Mouse (Mus musculus) adrenal gland, postnatal 36 days (tissue): ENCODE data around the gene A730015C16Rik. TPM values are rescaled to one million over a fixed set of nuclear protein-coding genes. Genes with fewer than 3 reads are reported as not detected.
A peak's percentile ranks its signal among the peaks of the same experiment; 100 is the strongest.

Experiments used
- DNase-seq, 2 experiments: peaks; one replicate each; pipeline ENCODE4 v3.0.0; 2021; ENCODE audit warnings: mixed read lengths in 1 of 2
- total RNA-seq, 2 experiments: library from RNA; stranded (reverse); gene quantifications; 2 replicates each; pipeline ENCODE4 v1.2.3; 2021

Gene A730015C16Rik
- total RNA-seq, 2 experiments from 2014 or later = not detected

DNA sequence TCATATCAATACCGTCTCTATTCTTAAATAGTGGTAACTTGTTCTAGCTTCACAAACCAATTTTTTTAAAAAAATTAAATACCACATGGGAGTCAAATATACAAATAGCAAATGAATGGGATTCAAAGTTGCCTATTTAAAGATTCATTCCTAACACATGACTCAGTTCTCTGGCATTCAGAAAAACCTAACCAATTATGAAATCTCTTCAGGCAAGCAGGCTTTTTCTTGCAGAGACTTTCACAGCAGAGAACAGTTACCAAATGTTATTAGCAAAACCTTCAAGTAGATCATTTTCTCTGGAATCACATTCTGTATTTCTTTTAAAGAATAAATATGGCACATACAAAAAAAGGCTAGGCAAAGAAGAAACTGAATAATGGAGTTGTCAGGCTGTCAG lies 17.7 kb downstream of the A730015C16Rik start:
- DNase-seq = no peak

DNA sequence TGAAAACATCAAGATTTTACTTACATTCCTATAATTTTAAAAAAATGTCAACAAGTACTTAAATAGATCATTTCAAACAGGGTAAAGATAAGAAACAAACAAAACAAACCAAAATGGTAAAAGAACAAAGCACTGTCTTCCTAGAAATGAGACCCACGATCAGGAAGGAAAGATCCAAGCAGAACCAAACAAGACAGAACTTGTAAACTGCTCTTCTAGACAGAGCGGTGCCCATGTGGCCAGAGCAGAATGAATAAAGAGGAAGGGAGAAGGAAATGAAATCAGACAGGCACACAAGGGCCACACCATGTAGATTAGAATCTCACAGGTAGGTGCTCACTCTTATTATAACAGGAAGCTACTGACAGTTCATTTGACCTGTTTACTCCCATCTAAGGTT lies 21.8 kb downstream of the A730015C16Rik start:
- DNase-seq = no peak

DNA sequence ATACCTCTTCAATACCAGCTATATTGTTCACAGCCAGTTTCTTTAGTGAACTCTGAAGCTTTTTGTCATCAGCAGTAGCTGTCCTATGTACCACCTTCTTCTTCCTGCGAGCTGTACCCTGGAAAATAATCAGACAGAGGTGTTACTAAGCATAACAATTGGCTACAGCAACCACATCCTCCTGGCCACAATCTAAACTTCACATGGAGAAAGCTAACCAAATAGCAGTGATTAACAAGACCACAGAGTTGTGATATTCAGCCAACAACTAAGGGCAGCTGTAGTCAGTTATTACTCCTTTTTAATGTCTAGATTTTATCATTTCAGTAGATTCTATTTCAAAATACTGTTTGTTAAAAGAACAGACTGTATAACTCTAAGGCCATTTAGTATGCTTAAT lies 22.3 kb downstream of the A730015C16Rik start:
- DNase-seq = no peak

DNA sequence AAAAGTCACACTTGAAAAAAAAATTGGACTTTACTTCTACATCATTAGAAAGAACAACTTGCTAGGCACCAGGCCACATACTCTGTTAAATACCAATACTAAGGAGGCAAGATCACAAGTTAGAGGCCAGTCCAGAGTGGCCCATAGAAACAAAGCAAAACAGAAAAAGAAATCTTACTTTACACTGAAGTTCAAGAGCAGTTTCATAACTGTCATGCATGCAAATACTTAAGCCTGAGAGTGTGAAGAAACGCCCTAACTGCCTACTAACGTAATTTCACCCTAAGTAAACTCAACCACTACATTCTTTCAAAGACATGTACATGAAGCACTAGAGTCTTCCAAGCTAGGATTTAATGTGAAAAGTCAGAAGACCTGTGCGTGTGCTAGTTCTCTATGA lies 22.7 kb downstream of the A730015C16Rik start:
- no peak for DNase-seq

DNA sequence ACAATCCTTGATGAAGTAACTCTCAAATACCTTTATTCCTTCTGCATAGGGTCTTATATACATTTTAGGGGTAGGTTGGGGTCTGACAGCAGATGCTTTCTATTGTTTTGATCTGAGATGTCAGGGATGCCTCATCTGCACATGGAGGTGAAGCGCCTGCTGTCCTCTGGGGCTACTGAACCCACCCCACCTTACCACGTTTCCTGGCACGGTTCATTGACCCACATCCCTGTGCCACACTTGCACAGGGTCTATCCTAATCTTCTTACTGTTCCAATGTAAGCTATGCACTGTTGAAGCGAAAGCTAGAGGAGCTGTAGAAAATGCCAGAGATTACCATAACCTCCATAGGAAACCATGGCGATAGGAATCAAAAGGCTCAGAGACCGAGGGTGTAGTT lies 36.9 kb downstream of the A730015C16Rik start:
- DNase-seq = no peak

DNA sequence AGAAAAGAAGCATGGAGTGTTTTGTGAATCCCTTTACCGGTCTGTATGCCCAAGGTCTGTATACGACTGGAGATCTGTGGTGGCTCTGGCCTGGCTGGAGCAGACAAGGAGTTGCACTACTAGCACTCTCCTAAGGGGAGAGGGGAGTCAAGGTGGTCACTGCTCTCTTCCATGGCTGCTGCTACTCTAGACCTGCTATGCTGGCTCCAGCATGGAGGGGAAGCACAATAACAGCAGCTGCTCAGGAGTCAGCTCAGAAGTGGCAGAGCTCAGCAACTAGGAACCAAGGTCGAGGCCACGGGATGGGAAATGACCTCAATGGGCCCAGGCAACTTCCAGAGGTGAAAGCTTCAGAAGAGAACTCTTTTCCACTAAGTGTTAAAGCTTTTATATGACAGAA lies 37.3 kb downstream of the A730015C16Rik start:
- peak; percentile 12 to 42 for DNase-seq

DNA sequence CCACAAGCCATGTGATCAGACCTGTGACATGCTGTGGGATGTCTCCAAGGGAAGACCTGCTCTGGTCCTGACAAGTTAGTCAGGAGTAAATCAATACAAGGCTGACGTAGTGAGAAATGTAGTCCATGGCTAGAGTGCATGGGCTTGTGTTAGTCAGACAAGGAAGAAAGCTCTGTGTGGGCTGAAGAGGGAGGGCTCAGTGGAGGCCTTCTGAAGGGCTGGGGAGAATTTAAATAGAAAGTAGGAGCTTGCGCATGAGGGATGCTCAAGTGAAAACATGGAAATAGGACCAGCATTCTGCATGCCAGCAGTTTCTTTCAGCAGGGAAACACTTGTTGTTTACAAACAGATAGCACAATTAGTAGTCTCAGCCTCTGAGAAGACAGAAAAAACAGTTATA lies 44.9 kb downstream of the A730015C16Rik start:
- no peak for DNase-seq

DNA sequence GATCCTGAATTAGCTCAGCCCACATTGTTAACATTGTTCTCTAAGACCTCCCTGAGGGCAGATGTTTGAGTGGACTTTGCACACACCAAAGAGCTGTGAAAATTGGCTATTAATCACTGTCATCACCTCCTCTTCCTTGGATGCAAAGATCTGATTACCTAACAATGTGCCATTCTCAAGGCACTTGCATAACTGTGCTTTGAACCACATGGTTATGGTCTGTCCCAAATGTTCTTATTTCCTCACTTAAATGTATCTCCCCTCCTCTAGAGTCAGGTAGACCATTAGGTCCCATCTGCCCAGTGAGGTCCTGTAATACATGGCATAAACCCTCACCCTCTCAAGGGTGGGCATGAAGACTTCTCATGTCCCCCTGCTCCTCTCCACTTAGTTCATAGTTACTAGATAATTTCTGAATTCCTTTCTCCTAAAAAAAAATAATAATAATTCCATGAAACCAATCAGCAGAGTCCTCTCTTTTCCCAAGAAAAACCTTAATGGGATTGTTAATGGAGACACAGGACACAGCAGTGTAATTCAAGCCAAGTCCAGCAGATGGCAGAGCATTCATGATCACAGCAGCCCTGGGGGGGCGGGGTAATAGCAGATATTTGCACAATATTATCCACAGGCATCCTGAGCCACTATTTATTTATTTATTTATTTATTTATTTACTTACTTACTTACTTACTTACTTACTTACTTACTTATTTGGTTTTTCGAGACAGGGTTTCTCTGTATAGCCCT lies 50.2 kb downstream of the A730015C16Rik start:
- peak; percentile 74 to 85 for DNase-seq

Other genes starting within 250 kb of the A730015C16Rik start
- gene Cc2d1b, start 228.7 kb downstream of the A730015C16Rik start, total RNA-seq = 10 to 100 TPM; 34.3 to 50.1 TPM
- gene 3110021N24Rik, start 129.0 kb downstream of the A730015C16Rik start, total RNA-seq = under 1 TPM; 0.23 to 0.56 TPM
- gene Zfyve9, start 67.8 kb downstream of the A730015C16Rik start, total RNA-seq = 10 to 100 TPM; 26.3 to 31.3 TPM
- gene Btf3l4, start 15.0 kb downstream of the A730015C16Rik start, total RNA-seq = 100 to 1,000 TPM; 112 to 159 TPM
- gene Txndc12, start 14.0 kb downstream of the A730015C16Rik start, total RNA-seq = 10 to 100 TPM; 70.8 to 71.6 TPM
- gene Kti12, start 834 bp downstream of the A730015C16Rik start, total RNA-seq = 10 to 100 TPM; 33.4 to 39.0 TPM
- gene Rab3b, start 30.4 kb upstream of the A730015C16Rik start, total RNA-seq = 10 to 100 TPM; 30.7 to 37.6 TPM
- 100 to 1,000 TPM; 115 to 125 TPM for gene Nrd1, start 152.0 kb upstream of the A730015C16Rik start, total RNA-seq